8 mouse cellular contexts compared by ENCODE assay signal in genomic region chr15:78926021-78926919, GRCm38 (mm10). TPM values are rescaled to one million over a fixed set of nuclear protein-coding genes. Genes with fewer than 3 reads are reported as not detected.
DNase-seq lines count a peak whose midpoint lies in the region; ATAC-seq and TF ChIP-seq lines count a peak whose summit lies in the region.

Gene Lgals1, plus strand, starts transcription at chr15:78926725.

- H3K4me2 ChIP-seq in heart, postnatal 0 days (ENCODE audit: low read depth, low read length) = peak within 1 kb of the TSS; percentile 76
- H3K4me2 ChIP-seq in liver, postnatal 0 days (ENCODE audit: low read depth, low read length) = peak within 1 kb of the TSS; percentile 69
- H3K4me2 ChIP-seq in neural tube, embryonic 13.5 days = peak within 1 kb of the TSS; percentile 59

- peaks cover 21 to 23% of the 10 kb centered on the region in 2 experiments for H3K4me1 ChIP-seq in ES-E14 (ENCODE audit: control insufficient read depth in 2 of 2, insufficient read depth in 2 of 2, low read length in 2 of 2, poor library complexity in 1 of 2)
- H3K4me1 ChIP-seq in forebrain, embryonic 10.5 days = peaks cover 56% of the 10 kb centered on the region
- peaks cover 26% of the 10 kb centered on the region for H3K4me1 ChIP-seq in heart, postnatal 0 days (ENCODE audit: control insufficient read depth, insufficient read depth)
- peaks cover 61% of the 10 kb centered on the region for H3K4me1 ChIP-seq in liver, postnatal 0 days (ENCODE audit: insufficient read depth)
- peaks cover 38% of the 10 kb centered on the region for H3K4me1 ChIP-seq in neural tube, embryonic 13.5 days (replicated peaks)

- WGBS in forebrain, embryonic 10.5 days = 8% methylated on average over 20 of the region's 20 CpGs
- 3% methylated on average over 20 of the region's 20 CpGs for WGBS in heart, postnatal 0 days
- 8% methylated on average over 20 of the region's 20 CpGs for WGBS in liver, postnatal 0 days (ENCODE audit: insufficient replicate concordance)
- WGBS in neural tube, embryonic 13.5 days = 8% methylated on average over 20 of the region's 20 CpGs

- ATAC-seq in heart, postnatal 0 days (ENCODE audit: insufficient read depth, low read depth) = peak; percentile 87
- peak; percentile 32 for ATAC-seq in liver, postnatal 0 days
- ATAC-seq in neural tube, embryonic 13.5 days (ENCODE audit: low read depth) = peak; percentile 64

- H3K27ac ChIP-seq in ES-E14 (ENCODE audit: insufficient read depth, low read depth, low read length, poor library complexity, severe bottlenecking) = no peak within 1 kb of the TSS
- H3K27ac ChIP-seq in forebrain, embryonic 10.5 days = peak within 1 kb of the TSS; percentile 79
- H3K27ac ChIP-seq in heart, postnatal 0 days (ENCODE audit: low read depth) = peak within 1 kb of the TSS; percentile 91
- H3K27ac ChIP-seq in liver, postnatal 0 days (ENCODE audit: low read depth) = peak within 1 kb of the TSS; percentile 67
- peak within 1 kb of the TSS; percentile 74 for H3K27ac ChIP-seq in neural tube, embryonic 13.5 days (replicated peaks)

- no peak within 1 kb of the TSS for H3K9ac ChIP-seq in ES-E14 (ENCODE audit: insufficient read depth, low read depth, low read length, poor library complexity, severe bottlenecking)
- H3K9ac ChIP-seq in heart, postnatal 0 days (replicated peaks; ENCODE audit: low read depth, low read length) = peak within 1 kb of the TSS; percentile 44
- peak within 1 kb of the TSS; percentile 49 for H3K9ac ChIP-seq in liver, postnatal 0 days (replicated peaks)
- peak within 1 kb of the TSS; percentile 64 for H3K9ac ChIP-seq in neural tube, embryonic 13.5 days

- DNase-seq in ES-E14 (ENCODE audit: low read depth, low spot score) = peak; percentile 67
- DNase-seq in c-Kit-positive CD71-positive TER-119-negative erythroid progenitor cells, embryonic 14.5 days (ENCODE audit: low read depth) = peak; percentile 80
- DNase-seq in forebrain, embryonic 10.5 days (ENCODE audit: extremely low spot score, low spot score) = peak; percentile 78
- peak; percentile 87 for DNase-seq in heart, postnatal 0 days (ENCODE audit: low spot score)
- peak; percentile 94 to 97 for DNase-seq in kidney, postnatal 25 days
- peak; percentile 84 for DNase-seq in liver, postnatal 0 days
- DNase-seq in thymus, postnatal 10 days (ENCODE audit: low spot score in 2 of 2) = peak; percentile 70 to 78

- no peaks in the 10 kb centered on the region for H3K9me3 ChIP-seq in ES-E14 (ENCODE audit: control insufficient read depth, insufficient read depth, low read depth, low read length)
- H3K9me3 ChIP-seq in forebrain, embryonic 10.5 days = no peaks in the 10 kb centered on the region
- no peaks in the 10 kb centered on the region for H3K9me3 ChIP-seq in heart, postnatal 0 days (replicated peaks; ENCODE audit: control insufficient read depth, low read length)
- no peaks in the 10 kb centered on the region for H3K9me3 ChIP-seq in liver, postnatal 0 days (ENCODE audit: low read length)
- no peaks in the 10 kb centered on the region for H3K9me3 ChIP-seq in neural tube, embryonic 13.5 days

- TF ChIP-seq CTCF in heart, postnatal 0 days (IDR thresholded peaks at IDR 0.05; ENCODE audit: low read depth) = no peak
- no peak for TF ChIP-seq CTCF in liver, postnatal 0 days (IDR thresholded peaks at IDR 0.05; ENCODE audit: low read depth)

- H3K27me3 ChIP-seq in forebrain, embryonic 10.5 days (ENCODE audit: poor library complexity, severe bottlenecking) = peaks cover 27% of the 10 kb centered on the region
- H3K27me3 ChIP-seq in heart, postnatal 0 days (ENCODE audit: control insufficient read depth, insufficient read depth, low read length) = no peaks in the 10 kb centered on the region
- H3K27me3 ChIP-seq in liver, postnatal 0 days (ENCODE audit: insufficient read depth, low read length) = no peaks in the 10 kb centered on the region
- peaks cover 11% of the 10 kb centered on the region for H3K27me3 ChIP-seq in neural tube, embryonic 13.5 days

- in situ Hi-C loops in ES-E14 (cut with MboI; ENCODE audit: low sequenced_read_pairs in 2 of 2, unreplicated experiment in 2 of 2) = no loop called here

- peaks cover 3% of the 10 kb centered on the region; the same call in 1 of the 2 replicates for H3K36me3 ChIP-seq in ES-E14 (ENCODE audit: control insufficient read depth, insufficient read depth, low read length, poor library complexity, severe bottlenecking)
- H3K36me3 ChIP-seq in forebrain, embryonic 10.5 days (replicated peaks) = peaks cover 12% of the 10 kb centered on the region
- peaks cover 5% of the 10 kb centered on the region; the same call in 1 of the 2 replicates for H3K36me3 ChIP-seq in heart, postnatal 0 days (replicated peaks; ENCODE audit: control insufficient read depth, insufficient read depth, low read length)
- no peaks in the 10 kb centered on the region for H3K36me3 ChIP-seq in liver, postnatal 0 days (replicated peaks; ENCODE audit: insufficient read depth, low read length)
- no peaks in the 10 kb centered on the region for H3K36me3 ChIP-seq in neural tube, embryonic 13.5 days

- peak within 1 kb of the TSS; percentile 44 to 52 for H3K4me3 ChIP-seq in ES-E14 (ENCODE audit: insufficient read depth in 1 of 2, low read depth in 1 of 2, low read length in 2 of 2, poor library complexity in 1 of 2, severe bottlenecking in 1 of 2)
- H3K4me3 ChIP-seq in forebrain, embryonic 10.5 days = peak within 1 kb of the TSS; percentile 51
- peak within 1 kb of the TSS; percentile 45 for H3K4me3 ChIP-seq in heart, postnatal 0 days (ENCODE audit: low read depth, low read length)
- peak within 1 kb of the TSS; percentile 43 for H3K4me3 ChIP-seq in liver, postnatal 0 days (ENCODE audit: low read depth, low read length)
- peak within 1 kb of the TSS; percentile 33 for H3K4me3 ChIP-seq in neural tube, embryonic 13.5 days

- no peak; the same call in 1 of the 2 replicates for TF ChIP-seq EP300 in heart, postnatal 0 days (IDR thresholded peaks at IDR 0.05; ENCODE audit: low read depth)
- TF ChIP-seq EP300 in liver, postnatal 0 days (IDR thresholded peaks at IDR 0.05; ENCODE audit: low read depth) = no peak

TF ChIP-seq in ES-E14, 5 proteins besides CTCF, POLR2A, EP300 and RAD21:
- TF ChIP-seq ZNF384 (IDR thresholded peaks at IDR 0.05; ENCODE audit: low read depth, low read length) (no peak), ZC3H11A (IDR thresholded peaks at IDR 0.05; ENCODE audit: borderline replicate concordance, low read depth, low read length) (no peak), CHD2 (IDR thresholded peaks at IDR 0.05; ENCODE audit: low read depth, low read length) (no peak), MAFK (IDR thresholded peaks at IDR 0.05; ENCODE audit: insufficient read depth, low read depth, low read length) (no peak), HCFC1 (IDR thresholded peaks at IDR 0.05; ENCODE audit: borderline replicate concordance, insufficient read depth, low read length) (no peak)

RNA-seq across cellular contexts. Expression of gene Lgals1, which starts in this region (rescaled TPM):
- total RNA-seq in ES-E14 (2012; rRNA removed) = 541 and 1,081 TPM in 2 replicates
- polyA plus RNA-seq in forebrain, embryonic 10.5 days (2016; fragmentation: Nextera tagmentation; extraction: Ambion mirVana) = 200 and 217 TPM in 2 replicates
- 460 and 709 TPM in 2 replicates for total RNA-seq in heart, postnatal 0 days (2014; rRNA removed; ENCODE audit: low replicate concordance)
- polyA plus RNA-seq in heart, postnatal 0 days (2015; fragmentation: Nextera tagmentation; extraction: Ambion mirVana) = 800 and 870 TPM in 2 replicates
- 93.4 and 102 TPM in 2 replicates for polyA plus RNA-seq in liver, postnatal 0 days (2015; fragmentation: Nextera tagmentation; extraction: Ambion mirVana)
- 273 and 356 TPM in 2 replicates for polyA plus RNA-seq in neural tube, embryonic 13.5 days (2015; fragmentation: Nextera tagmentation; extraction: Ambion mirVana)

Comparison
In these comparisons a context has a peak if more than half of its experiments do, and no peak if none do; other contexts are left out.
1. ATAC-seq: peak in every context shown above with its lines; median percentile 87 in heart, postnatal 0 days; 64 in neural tube, embryonic 13.5 days; 32 in liver, postnatal 0 days.